Mouse (Mus musculus) forebrain, embryonic 15.5 days (tissue): Measurements from ENCODE around the gene Snx3. TPM values are rescaled to one million over a fixed set of nuclear protein-coding genes. Genes with fewer than 3 reads are reported as not detected.

Experiments used
- ATAC-seq: fragments of 200-750 bp; cut with Nextera tagmentation; replicated peaks from 2 replicates; pipeline ENCODE4 v1.8.0; 2017; ENCODE audit warnings: mild to moderate bottlenecking, moderate TSS enrichment, moderate library complexity
- H3K27ac ChIP-seq: fragments of 300-500 bp; sonication (generic); replicated peaks from 2 replicates; pipeline ENCODE4 v1.5.1; 2015; ENCODE audit warnings: mild to moderate bottlenecking, inconsistent platforms
- H3K27me3 ChIP-seq: fragments of 300-500 bp; sonication (generic); 2 replicates; pipeline ENCODE4 v1.6.1; 2015; ENCODE audit warnings: inconsistent platforms
- H3K36me3 ChIP-seq: fragments of 300-500 bp; sonication (generic); 2 replicates; pipeline ENCODE4 v1.6.1; 2015; ENCODE audit warnings: mild to moderate bottlenecking, inconsistent platforms
- H3K4me1 ChIP-seq: fragments of 300-500 bp; sonication (generic); 2 replicates; pipeline ENCODE4 v1.6.1; 2015; ENCODE audit warnings: inconsistent platforms
- H3K4me2 ChIP-seq: fragments of 300-500 bp; sonication (generic); replicated peaks from 2 replicates; pipeline ENCODE4 v1.6.1; 2015; ENCODE audit warnings: mild to moderate bottlenecking, inconsistent platforms
- H3K4me3 ChIP-seq: fragments of 300-500 bp; sonication (generic); 2 replicates; pipeline ENCODE4 v1.5.1; 2015; ENCODE audit warnings: mild to moderate bottlenecking, inconsistent platforms
- H3K9ac ChIP-seq: fragments of 300-500 bp; sonication (generic); replicated peaks from 2 replicates; pipeline ENCODE4 v1.6.1; 2015; ENCODE audit warnings: mild to moderate bottlenecking, inconsistent platforms
- H3K9me3 ChIP-seq: fragments of 300-500 bp; sonication (generic); 2 replicates; pipeline ENCODE4 v1.6.1; 2016; ENCODE audit warnings: inconsistent platforms
- WGBS: fragments of 180-500 bp; shearing (Covaris S2); methylation state at CpG from one replicate; pipeline ENCODE4 v1.1.7; 2015; ENCODE audit warnings: mixed read lengths; 5-methylcytosine and 5-hydroxymethylcytosine counted together
- polyA plus RNA-seq: library from polyadenylated mRNA; unstranded; fragments of >200 nt; fragmentation: Nextera tagmentation; extraction: Ambion mirVana; gene quantifications from 2 replicates; pipeline ENCODE4 v1.2.1, GENCODE M21; 2015

The Snx3 gene
- polyA plus RNA-seq, 1 experiment from 2014 or later = 286 TPM

DNA sequence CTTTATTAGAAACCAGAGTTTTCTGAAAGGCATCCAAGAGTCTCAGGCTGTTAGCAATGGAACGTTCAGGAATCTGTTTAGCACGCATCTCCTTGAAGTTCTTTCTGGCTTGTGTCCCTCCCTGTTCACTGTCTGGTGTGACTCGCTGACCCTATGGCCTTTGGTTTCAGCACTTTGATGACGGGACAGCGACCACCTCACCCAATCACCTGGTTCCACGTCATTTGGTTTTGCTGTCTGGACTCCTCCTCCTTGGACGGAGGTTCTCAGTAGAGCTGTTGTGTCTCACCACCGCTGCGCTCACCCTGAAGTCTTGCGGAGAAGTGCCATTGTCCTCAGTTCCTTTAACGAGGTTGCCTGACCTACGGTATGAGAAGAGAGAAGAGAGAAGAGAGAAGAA, 60.4 kb downstream of the Snx3 start:
- H3K4me1 ChIP-seq = 0 out of 2 replicates have a peak, but pooled peaks cover under 1% of the 10 kb centered on the region
- no peak overlapping the region for H3K27ac ChIP-seq
- H3K27me3 ChIP-seq = no peaks in the 10 kb centered on the region
- no peak overlapping the region for H3K4me2 ChIP-seq
- no peaks in the 10 kb centered on the region for H3K9me3 ChIP-seq
- 22% methylated on average over 12 of the region's 12 CpGs for WGBS
- no peak overlapping the region for H3K9ac ChIP-seq
- H3K36me3 ChIP-seq = no peaks in the 10 kb centered on the region
- H3K4me3 ChIP-seq = no peak overlapping the region
- ATAC-seq = no peak

DNA sequence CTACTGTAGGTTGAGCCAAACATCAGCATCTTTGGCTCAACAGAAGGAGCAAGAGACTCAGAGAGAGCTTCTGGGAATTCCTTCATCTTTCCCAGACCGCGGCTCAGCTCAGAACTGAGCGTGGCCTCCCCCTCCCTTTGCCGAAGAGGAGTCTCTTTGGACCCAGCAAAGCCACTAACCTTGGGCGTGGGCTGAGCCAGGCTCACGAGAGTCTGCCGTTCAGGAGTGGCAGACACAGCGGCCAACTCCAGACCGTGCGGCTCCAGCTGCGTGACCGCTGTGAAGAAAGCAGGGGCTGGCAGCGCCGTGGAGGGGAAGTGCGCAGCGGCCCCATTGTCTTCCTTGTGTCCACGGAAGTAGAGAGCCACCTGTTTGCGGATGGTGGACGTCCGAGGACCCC, 70.7 kb downstream of the Snx3 start:
- Histone ChIP-seq H3K4me3 (peak overlapping the region; percentile 37), H3K9ac (peak overlapping the region; percentile 3; the same call in 1 of the 2 replicates), H3K4me1 (peaks cover 39% of the 10 kb centered on the region), H3K27ac (no peak overlapping the region), H3K4me2 (peak overlapping the region; percentile 59), H3K9me3 (no peaks in the 10 kb centered on the region), H3K27me3 (no peaks in the 10 kb centered on the region), H3K36me3 (peaks cover 3% of the 10 kb centered on the region; the same call in 1 of the 2 replicates)
- ATAC-seq = no peak; the same call in 1 of the 2 replicates
- 9% methylated on average over 20 of the region's 20 CpGs for WGBS

- Histone ChIP-seq H3K9me3 (no peaks in the 10 kb centered on the region), H3K4me1 (peaks cover 40% of the 10 kb centered on the region), H3K4me2 (peak overlapping the region; percentile 59), H3K36me3 (peaks cover 3% of the 10 kb centered on the region; the same call in 1 of the 2 replicates), H3K27me3 (no peaks in the 10 kb centered on the region), H3K9ac (peak overlapping the region; percentile 3; the same call in 1 of the 2 replicates), H3K27ac (no peak overlapping the region), H3K4me3 (peak overlapping the region; percentile 37)
- WGBS = 20% methylated on average over 15 of the region's 15 CpGs
- no peak; the same call in 1 of the 2 replicates for ATAC-seq
Observed at GRCm38 (mm10) chr10:42572971-42573370, 71.1 kb downstream of the Snx3 start.

GRCm38 (mm10) chr10:42574639-42575038, 72.8 kb downstream of the Snx3 start:
- Histone ChIP-seq H3K27ac (no peak overlapping the region), H3K27me3 (no peaks in the 10 kb centered on the region), H3K4me2 (peak overlapping the region; percentile 1; the same call in 1 of the 2 replicates), H3K9me3 (no peaks in the 10 kb centered on the region), H3K4me3 (no peak overlapping the region), H3K9ac (no peak overlapping the region), H3K36me3 (peaks cover 3% of the 10 kb centered on the region; the same call in 1 of the 2 replicates), H3K4me1 (peaks cover 46% of the 10 kb centered on the region)
- 37% methylated on average over 10 of the region's 10 CpGs for WGBS
- ATAC-seq = no peak

DNA sequence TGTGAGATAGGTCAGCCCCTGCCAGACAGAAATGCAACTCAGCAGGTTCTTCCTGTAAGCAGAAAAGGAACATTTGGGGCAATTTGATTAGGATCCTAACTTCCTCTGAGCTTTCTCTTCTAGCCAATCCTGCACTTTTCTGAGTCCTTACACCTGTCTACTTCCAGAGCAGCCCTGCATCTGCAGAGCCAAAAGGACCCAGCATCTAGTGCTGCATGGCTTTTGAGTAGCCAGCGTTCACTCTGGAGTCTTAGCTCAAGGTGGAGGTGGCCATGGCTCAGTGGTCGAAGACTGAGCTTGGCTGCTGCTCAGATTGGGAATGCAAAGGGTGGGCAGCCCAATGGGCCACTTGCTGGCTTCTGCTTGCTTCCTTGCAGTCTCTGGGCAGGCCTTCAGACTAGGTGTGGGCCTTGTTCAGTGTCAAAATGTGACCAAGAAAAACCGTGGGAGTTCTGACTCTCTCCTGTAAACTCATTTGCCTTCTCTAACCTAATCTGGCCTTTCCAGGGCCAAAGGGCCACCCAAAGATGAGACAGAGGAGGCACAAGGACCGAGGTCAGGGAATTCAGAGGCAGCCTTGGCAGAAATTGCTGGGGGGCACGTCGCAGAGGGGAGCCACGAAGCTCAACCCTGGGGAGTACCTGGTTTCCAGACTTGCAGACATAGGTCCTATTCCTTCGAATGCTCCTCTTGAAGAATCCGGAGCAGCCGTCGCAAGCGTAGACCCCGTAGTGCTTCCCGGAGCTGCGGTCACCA, 75.9 kb downstream of the Snx3 start:
- H3K4me2 ChIP-seq = peak overlapping the region; percentile 66
- no peaks in the 10 kb centered on the region for H3K36me3 ChIP-seq
- H3K9me3 ChIP-seq = no peaks in the 10 kb centered on the region
- no peaks in the 10 kb centered on the region for H3K27me3 ChIP-seq
- no peak overlapping the region for H3K9ac ChIP-seq
- ATAC-seq = no peak
- 5% methylated on average over 15 of the region's 15 CpGs for WGBS
- peak overlapping the region; percentile 13; the same call in 1 of the 2 replicates for H3K27ac ChIP-seq
- peaks cover 67% of the 10 kb centered on the region for H3K4me1 ChIP-seq
- H3K4me3 ChIP-seq = peak overlapping the region; percentile 58

- 1% methylated on average over 15 of the region's 15 CpGs for WGBS
- Histone ChIP-seq H3K4me1 (peaks cover 67% of the 10 kb centered on the region), H3K9me3 (no peaks in the 10 kb centered on the region), H3K9ac (no peak overlapping the region), H3K27me3 (no peaks in the 10 kb centered on the region), H3K27ac (peak overlapping the region; percentile 83), H3K4me2 (peak overlapping the region; percentile 66), H3K4me3 (peak overlapping the region; percentile 58), H3K36me3 (no peaks in the 10 kb centered on the region)
- peak; percentile 54 for ATAC-seq
Observed at GRCm38 (mm10) chr10:42578281-42578675, 76.4 kb downstream of the Snx3 start.

- peak overlapping the region; percentile 83 for H3K27ac ChIP-seq
- no peaks in the 10 kb centered on the region for H3K36me3 ChIP-seq
- no peaks in the 10 kb centered on the region for H3K27me3 ChIP-seq
- ATAC-seq = no peak
- under 1% methylated on average over 22 of the region's 22 CpGs for WGBS
- peak overlapping the region; percentile 66 for H3K4me2 ChIP-seq
- H3K4me1 ChIP-seq = peaks cover 64% of the 10 kb centered on the region
- H3K4me3 ChIP-seq = peak overlapping the region; percentile 58
- no peaks in the 10 kb centered on the region for H3K9me3 ChIP-seq
- peak overlapping the region; percentile 49 for H3K9ac ChIP-seq
Observed at GRCm38 (mm10) chr10:42578698-42579474, 77.1 kb downstream of the Snx3 start.

DNA sequence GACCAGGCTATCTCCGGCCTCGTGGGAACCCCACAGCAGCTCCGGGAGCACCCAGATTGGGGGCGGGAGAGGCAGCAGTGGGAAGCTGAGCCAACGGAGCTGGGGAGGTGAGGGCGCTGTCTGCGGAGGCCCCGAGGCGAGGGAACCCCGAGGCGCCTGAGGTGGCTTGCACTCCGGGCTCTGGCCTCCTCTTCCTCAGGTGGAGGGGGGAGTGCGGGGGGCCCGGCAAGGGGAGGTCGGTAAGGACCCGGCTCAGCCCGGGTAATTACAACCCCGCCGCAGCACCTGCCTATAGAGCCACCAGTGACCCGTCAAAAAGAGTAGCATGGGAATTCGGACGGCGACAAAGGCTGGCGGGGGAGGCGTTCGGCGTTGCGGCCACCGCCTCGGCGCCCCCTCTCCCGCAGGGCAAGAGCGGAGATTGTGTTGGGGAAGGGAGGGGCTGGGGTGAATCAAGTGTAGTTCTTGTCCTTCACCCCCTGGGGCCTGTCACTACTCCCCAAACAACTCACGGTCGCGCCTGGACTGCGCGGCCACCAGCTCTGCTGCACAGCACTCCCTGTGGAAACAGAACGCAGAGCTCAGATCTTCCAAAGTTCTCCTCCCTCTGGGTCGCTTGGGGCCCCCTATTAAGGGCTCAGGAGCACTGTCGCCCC, 77.8 kb downstream of the Snx3 start:
- H3K9ac ChIP-seq = peak overlapping the region; percentile 49
- no peak for ATAC-seq

GRCm38 (mm10) chr10:42580131-42580950, 78.5 kb downstream of the Snx3 start:
- H3K27me3 ChIP-seq = no peaks in the 10 kb centered on the region
- no peaks in the 10 kb centered on the region for H3K9me3 ChIP-seq
- WGBS = 2% methylated on average over 29 of the region's 29 CpGs
- no peaks in the 10 kb centered on the region for H3K36me3 ChIP-seq
- H3K9ac ChIP-seq = peak overlapping the region; percentile 49
- peak overlapping the region; percentile 83 for H3K27ac ChIP-seq
- peaks cover 69% of the 10 kb centered on the region for H3K4me1 ChIP-seq
- H3K4me3 ChIP-seq = peak overlapping the region; percentile 58
- peak overlapping the region; percentile 66 for H3K4me2 ChIP-seq
- ATAC-seq = no peak

More for the DNA sequence above, 77.8 kb downstream of the Snx3 start:
- Histone ChIP-seq H3K4me3 (peak overlapping the region; percentile 58), H3K36me3 (no peaks in the 10 kb centered on the region), H3K27me3 (no peaks in the 10 kb centered on the region), H3K9me3 (no peaks in the 10 kb centered on the region), H3K27ac (peak overlapping the region; percentile 83), H3K4me2 (peak overlapping the region; percentile 66), H3K4me1 (peaks cover 65% of the 10 kb centered on the region)
- WGBS = under 1% methylated on average over 41 of the region's 41 CpGs

GRCm38 (mm10) chr10:42580951-42581277, 79.1 kb downstream of the Snx3 start:
- H3K27ac ChIP-seq = peak overlapping the region; percentile 83
- no peaks in the 10 kb centered on the region for H3K9me3 ChIP-seq
- H3K36me3 ChIP-seq = no peaks in the 10 kb centered on the region
- no peaks in the 10 kb centered on the region for H3K27me3 ChIP-seq
- WGBS = 6% methylated on average over 7 of the region's 7 CpGs
- peaks cover 74% of the 10 kb centered on the region for H3K4me1 ChIP-seq
- peak overlapping the region; percentile 66 for H3K4me2 ChIP-seq
- H3K4me3 ChIP-seq = peak overlapping the region; percentile 58
- ATAC-seq = no peak
- peak overlapping the region; percentile 49 for H3K9ac ChIP-seq
